Mouse (Mus musculus) intestine, embryonic 15.5 days (tissue): ENCODE measurements around the gene Sema5b. TPM values are rescaled to one million over a fixed set of nuclear protein-coding genes. Genes with fewer than 3 reads are reported as not detected.
"Not testable (repeated sequence)": the region's sequence is repeated elsewhere in the genome, so short reads cannot be mapped to it uniquely, and the experiment has no call there.

Experiments
- ATAC-seq: fragments of 200-750 bp; cut with Nextera tagmentation; 2 replicates; pipeline ENCODE4 v1.8.0; 2017; ENCODE audit warnings: moderate TSS enrichment, moderate library complexity
- H3K27ac ChIP-seq: fragments of 300-500 bp; sonication (generic); 2 replicates; pipeline ENCODE4 v1.5.1; 2015; ENCODE audit warnings: mild to moderate bottlenecking, inconsistent platforms
- H3K27me3 ChIP-seq: fragments of 300-500 bp; sonication (generic); replicated peaks from 2 replicates; pipeline ENCODE4 v1.6.1; 2015; ENCODE audit warnings: inconsistent platforms
- H3K36me3 ChIP-seq: fragments of 300-500 bp; sonication (generic); 2 replicates; pipeline ENCODE4 v1.6.1; 2015; ENCODE audit warnings: inconsistent platforms
- H3K4me1 ChIP-seq: fragments of 300-500 bp; sonication (generic); replicated peaks from 2 replicates; pipeline ENCODE4 v1.6.1; 2015; ENCODE audit warnings: inconsistent platforms
- H3K4me2 ChIP-seq: fragments of 300-500 bp; sonication (generic); replicated peaks from 2 replicates; pipeline ENCODE4 v1.6.1; 2015; ENCODE audit warnings: mild to moderate bottlenecking, inconsistent platforms
- H3K4me3 ChIP-seq: fragments of 300-500 bp; sonication (generic); replicated peaks from 2 replicates; pipeline ENCODE4 v1.5.1; 2015; ENCODE audit warnings: inconsistent platforms
- H3K9ac ChIP-seq: fragments of 300-500 bp; sonication (generic); 2 replicates; pipeline ENCODE4 v1.6.1; 2015; ENCODE audit warnings: inconsistent platforms
- H3K9me3 ChIP-seq: fragments of 300-500 bp; sonication (generic); 2 replicates; pipeline ENCODE4 v1.6.1; 2016; ENCODE audit warnings: inconsistent platforms
- WGBS: fragments of 180-500 bp; shearing (Covaris S2); methylation state at CpG from one replicate; pipeline ENCODE4 v1.1.7; 2015; 5-methylcytosine and 5-hydroxymethylcytosine counted together
- polyA plus RNA-seq: library from polyadenylated mRNA; unstranded; fragments of >200 nt; fragmentation: Nextera tagmentation; extraction: Ambion mirVana; gene quantifications from 2 replicates; pipeline ENCODE4 v1.2.1, GENCODE M21; 2015

Gene Sema5b
- polyA plus RNA-seq, 1 experiment from 2014 or later: 5.8 TPM

- no peaks in the 10 kb centered on the region for H3K36me3 ChIP-seq
- H3K9ac ChIP-seq: no peak overlapping the region
- H3K27me3 ChIP-seq: no peaks in the 10 kb centered on the region
- no peak overlapping the region for H3K4me3 ChIP-seq
- H3K4me2 ChIP-seq: no peak overlapping the region
- H3K9me3 ChIP-seq: no peaks in the 10 kb centered on the region
- WGBS: 76% methylated on average over 6 of the region's 6 CpGs
- ATAC-seq: no peak
- H3K27ac ChIP-seq: no peak overlapping the region
- 0 out of 2 replicates have a peak, but pooled peaks cover 2% of the 10 kb centered on the region for H3K4me1 ChIP-seq
These were observed 20.6 kb downstream of the Sema5b start for GRCm38 (mm10) chr16:35561541-35561940.

DNA sequence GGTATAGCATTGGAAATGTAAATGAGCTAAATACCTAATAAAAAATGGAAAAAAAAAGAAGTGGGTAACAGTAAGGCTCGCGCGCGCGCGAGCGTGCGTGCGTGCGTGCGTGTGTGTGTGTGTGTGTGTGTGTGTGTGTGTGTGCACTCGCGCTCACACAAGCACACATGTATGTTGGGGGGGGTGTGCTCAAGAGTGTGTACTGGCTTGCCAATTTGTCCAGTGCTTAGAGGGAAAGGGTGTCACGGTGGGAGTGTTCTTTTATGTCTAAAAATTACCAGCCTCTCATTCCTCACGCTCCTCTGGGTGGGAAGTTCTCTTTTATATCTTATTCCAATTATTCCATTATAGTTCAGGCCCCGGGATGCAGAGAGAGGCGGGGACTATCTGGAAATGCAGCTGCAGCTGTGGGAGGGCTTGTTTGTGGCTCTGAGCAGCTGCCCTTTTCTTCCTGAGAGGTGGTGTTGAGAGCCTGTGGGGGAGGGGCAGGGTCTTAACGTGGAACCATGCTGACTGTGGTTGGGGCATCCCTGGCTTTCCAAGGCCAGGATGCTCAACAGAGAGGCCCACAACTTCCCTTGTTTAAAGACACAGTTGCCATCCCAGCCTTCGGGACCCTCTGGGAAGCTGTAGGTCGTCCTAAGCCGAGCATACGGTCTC, 23.4 kb downstream of the Sema5b start:
- H3K4me2 ChIP-seq: no peak overlapping the region
- H3K4me3 ChIP-seq: no peak overlapping the region
- ATAC-seq: peak; percentile 41; the same call in 1 of the 2 replicates
- no peak overlapping the region for H3K27ac ChIP-seq
- no peak overlapping the region for H3K9ac ChIP-seq
- H3K9me3 ChIP-seq: no peaks in the 10 kb centered on the region
- no peaks in the 10 kb centered on the region for H3K27me3 ChIP-seq
- no peaks in the 10 kb centered on the region for H3K36me3 ChIP-seq
- 0 out of 2 replicates have a peak, but pooled peaks cover 2% of the 10 kb centered on the region for H3K4me1 ChIP-seq
- 70% methylated on average over 22 of the region's 22 CpGs for WGBS

DNA sequence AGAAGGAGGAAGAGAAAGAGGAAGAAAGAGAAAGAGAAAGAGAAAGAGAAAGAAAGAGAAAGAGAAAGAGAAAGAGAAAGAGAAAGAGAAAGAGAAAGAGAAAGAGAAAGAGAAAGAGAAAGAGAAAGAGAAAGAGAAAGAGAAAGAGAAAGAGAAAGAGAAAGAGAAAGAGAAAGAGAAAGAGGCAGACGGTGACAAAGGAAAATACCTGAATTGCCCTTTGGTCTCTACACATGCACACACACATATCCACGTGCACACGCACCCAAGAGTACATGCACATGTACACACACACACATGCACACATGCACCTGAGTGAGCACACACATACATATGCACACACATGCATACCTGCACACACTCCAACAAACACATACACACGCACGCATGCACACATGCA, 24.7 kb downstream of the Sema5b start:
- not testable (repeated sequence) for ATAC-seq, H3K9me3 ChIP-seq, H3K27ac ChIP-seq, H3K27me3 ChIP-seq, H3K4me1 ChIP-seq, H3K4me3 ChIP-seq, H3K36me3 ChIP-seq, H3K9ac ChIP-seq, H3K4me2 ChIP-seq
- WGBS: 94% methylated on average over 5 of the region's 5 CpGs

DNA sequence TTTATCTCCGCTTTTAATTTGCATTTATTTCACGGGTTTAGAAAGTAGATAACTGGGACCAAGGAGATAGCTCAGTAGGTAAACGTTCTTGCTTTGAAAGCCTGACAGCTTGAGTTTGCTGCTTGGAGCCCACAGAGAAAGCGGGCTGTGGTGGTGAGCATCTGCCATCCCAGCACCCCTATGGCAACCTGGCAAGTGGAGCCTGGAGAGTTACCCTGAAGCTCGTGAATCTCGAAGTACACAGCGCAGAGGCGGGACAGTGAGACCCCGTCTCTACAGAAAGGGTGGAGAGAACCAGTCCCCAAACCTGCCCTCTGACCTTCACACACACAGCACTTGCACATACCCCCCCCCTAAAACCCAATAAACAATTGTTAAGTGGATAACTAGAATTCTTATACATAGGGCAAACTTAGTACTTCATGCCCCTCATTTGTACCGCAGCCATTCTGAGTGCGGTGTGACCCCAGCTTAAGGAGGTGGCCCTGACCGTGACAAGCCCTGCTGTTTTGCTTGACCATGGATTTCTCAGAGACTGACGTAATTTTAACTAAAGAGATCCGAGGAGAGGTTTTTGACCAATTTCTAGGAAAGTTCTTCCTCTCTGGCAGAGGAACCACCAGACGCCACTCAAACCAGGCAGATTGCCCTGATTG, 27.4 kb downstream of the Sema5b start:
- H3K9me3 ChIP-seq: no peaks in the 10 kb centered on the region
- H3K27me3 ChIP-seq: no peaks in the 10 kb centered on the region
- no peak overlapping the region for H3K4me2 ChIP-seq
- H3K9ac ChIP-seq: no peak overlapping the region
- 76% methylated on average over 15 of the region's 15 CpGs for WGBS
- no peaks in the 10 kb centered on the region for H3K36me3 ChIP-seq
- ATAC-seq: no peak
- no peak overlapping the region for H3K27ac ChIP-seq
- no peak overlapping the region for H3K4me3 ChIP-seq
- 0 out of 2 replicates have a peak, but pooled peaks cover 2% of the 10 kb centered on the region for H3K4me1 ChIP-seq

DNA sequence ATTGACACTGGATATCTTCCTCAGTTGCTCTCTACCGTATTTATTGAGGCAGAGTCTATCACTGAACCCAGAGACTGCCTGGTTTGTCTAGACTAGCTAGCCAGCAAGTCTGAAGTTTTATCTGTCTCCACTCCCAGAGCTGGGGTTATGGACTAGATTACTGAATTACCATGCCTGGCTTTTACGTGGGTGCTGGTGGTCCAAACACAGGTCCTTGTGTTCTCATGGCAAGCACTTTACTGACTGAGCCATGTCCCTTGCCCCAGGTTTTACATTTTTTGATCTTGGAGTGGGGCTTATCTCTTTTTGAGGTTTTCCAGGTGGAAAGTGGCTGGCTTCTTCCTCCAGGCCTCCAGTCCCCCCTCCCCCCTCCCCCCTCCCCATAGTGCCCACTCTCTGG, 28.4 kb downstream of the Sema5b start:
- Histone ChIP-seq H3K9ac (no peak overlapping the region), H3K36me3 (no peaks in the 10 kb centered on the region), H3K27me3 (no peaks in the 10 kb centered on the region), H3K4me2 (no peak overlapping the region), H3K4me3 (no peak overlapping the region), H3K4me1 (0 out of 2 replicates have a peak, but pooled peaks cover 2% of the 10 kb centered on the region), H3K27ac (no peak overlapping the region), H3K9me3 (no peaks in the 10 kb centered on the region)
- no peak for ATAC-seq
- 48% methylated on average over 2 of the region's 2 CpGs for WGBS

DNA sequence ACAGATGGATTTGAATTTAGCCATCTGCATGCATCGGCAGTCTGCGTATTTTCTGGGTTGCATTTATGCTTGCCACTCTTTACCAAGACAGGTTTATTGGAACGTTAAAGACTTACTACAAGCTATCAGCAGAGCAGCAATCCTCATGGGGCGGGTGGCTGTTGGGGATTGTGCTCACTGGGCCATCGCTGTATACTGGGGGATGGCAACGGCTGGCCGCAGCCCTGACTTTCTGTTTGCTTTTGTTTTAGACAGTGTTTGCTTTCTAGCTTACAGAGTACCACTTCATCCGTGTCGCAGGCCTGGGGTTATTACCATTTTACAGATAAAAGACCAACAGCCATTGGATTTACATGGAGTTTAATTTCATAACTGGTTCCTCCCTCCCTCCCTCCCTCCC, 28.8 kb downstream of the Sema5b start:
- H3K9ac ChIP-seq: no peak overlapping the region
- peak; percentile 53; the same call in 1 of the 2 replicates for ATAC-seq
- no peak overlapping the region for H3K4me3 ChIP-seq
- H3K4me1 ChIP-seq: no peaks in the 10 kb centered on the region
- H3K36me3 ChIP-seq: no peaks in the 10 kb centered on the region
- no peak overlapping the region for H3K4me2 ChIP-seq
- H3K27ac ChIP-seq: no peak overlapping the region
- H3K27me3 ChIP-seq: no peaks in the 10 kb centered on the region
- whole genome bisulfite sequencing: 30% methylated on average over 9 of the region's 9 CpGs
- no peaks in the 10 kb centered on the region for H3K9me3 ChIP-seq

GRCm38 (mm10) chr16:35570627-35571026, 29.7 kb downstream of the Sema5b start:
- no peak overlapping the region for H3K9ac ChIP-seq
- no peak overlapping the region for H3K27ac ChIP-seq
- H3K4me2 ChIP-seq: no peak overlapping the region
- H3K4me1 ChIP-seq: no peaks in the 10 kb centered on the region
- no peak overlapping the region for H3K4me3 ChIP-seq
- WGBS: 66% methylated on average over 12 of the region's 12 CpGs
- no peaks in the 10 kb centered on the region for H3K27me3 ChIP-seq
- H3K36me3 ChIP-seq: no peaks in the 10 kb centered on the region
- no peaks in the 10 kb centered on the region for H3K9me3 ChIP-seq
- ATAC-seq: no peak

DNA sequence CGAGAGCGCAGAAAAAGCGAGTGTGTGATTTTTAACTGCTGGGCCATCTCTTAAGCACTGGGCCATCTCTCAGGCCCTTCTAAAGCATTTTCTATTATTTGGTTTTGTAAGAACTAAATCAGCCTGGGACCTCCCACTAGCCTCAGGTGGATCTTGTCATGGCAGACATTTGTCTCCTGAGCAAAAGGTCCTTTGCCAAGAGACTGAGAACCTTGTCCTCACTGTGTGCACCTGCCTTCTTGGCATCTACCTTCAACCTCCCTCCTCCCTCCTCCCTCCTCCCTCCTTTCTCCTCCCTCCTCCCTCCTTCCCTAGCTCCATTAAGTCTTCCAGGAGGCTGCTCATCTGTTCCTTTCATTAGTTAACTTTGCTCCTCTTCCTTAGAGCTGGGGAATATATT, 32.6 kb downstream of the Sema5b start:
- no peaks in the 10 kb centered on the region for H3K9me3 ChIP-seq

DNA sequence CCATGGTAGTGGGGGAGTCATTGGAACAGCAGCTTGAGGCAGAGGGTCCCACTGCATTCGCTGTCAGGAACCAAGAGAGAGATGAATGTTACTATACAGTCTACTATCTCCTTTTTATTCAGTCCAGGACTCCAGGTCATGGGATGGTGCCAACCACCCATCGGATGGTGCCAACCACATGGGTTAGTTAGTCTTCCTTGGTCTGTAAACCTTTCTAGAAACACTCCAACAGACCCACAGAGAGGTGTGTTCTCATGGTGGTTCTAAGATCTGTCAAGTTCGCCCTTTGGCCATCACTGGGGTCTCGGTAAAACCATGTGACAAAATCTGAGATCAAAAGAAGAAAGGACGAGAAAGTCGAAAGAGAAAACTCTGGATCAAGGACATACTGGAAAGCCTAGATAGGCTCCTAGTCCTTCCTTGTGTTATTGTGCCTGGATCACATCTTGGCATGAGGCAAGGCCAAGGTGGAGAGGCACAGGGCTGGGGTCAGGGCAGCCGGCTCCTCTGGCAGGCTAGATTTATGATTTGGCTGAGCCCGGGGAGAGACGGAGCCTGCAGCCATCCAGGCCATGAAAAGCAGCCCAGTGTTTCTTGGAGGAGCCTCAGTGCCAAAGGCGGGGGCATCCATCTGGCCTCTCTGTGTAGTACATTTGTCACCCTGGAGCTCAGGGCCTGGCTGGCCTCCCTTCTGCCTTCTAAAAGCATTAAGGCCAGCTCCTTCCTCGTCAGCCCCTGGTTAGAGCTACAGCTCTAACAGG, 36.4 kb downstream of the Sema5b start:
- Histone ChIP-seq H3K27ac (no peak overlapping the region), H3K27me3 (no peaks in the 10 kb centered on the region), H3K4me1 (no peaks in the 10 kb centered on the region), H3K9me3 (no peaks in the 10 kb centered on the region), H3K4me2 (no peak overlapping the region), H3K4me3 (no peak overlapping the region), H3K9ac (no peak overlapping the region), H3K36me3 (no peaks in the 10 kb centered on the region)
- no peak for ATAC-seq
- WGBS: 76% methylated on average over 11 of the region's 11 CpGs

More for the DNA sequence above, 32.6 kb downstream of the Sema5b start:
- Histone ChIP-seq H3K4me1 (no peaks in the 10 kb centered on the region), H3K9ac (no peak overlapping the region), H3K4me3 (no peak overlapping the region), H3K27me3 (no peaks in the 10 kb centered on the region), H3K27ac (no peak overlapping the region), H3K4me2 (no peak overlapping the region), H3K36me3 (no peaks in the 10 kb centered on the region)
- WGBS: 93% methylated on average over 3 of the region's 3 CpGs
- ATAC-seq: no peak

DNA sequence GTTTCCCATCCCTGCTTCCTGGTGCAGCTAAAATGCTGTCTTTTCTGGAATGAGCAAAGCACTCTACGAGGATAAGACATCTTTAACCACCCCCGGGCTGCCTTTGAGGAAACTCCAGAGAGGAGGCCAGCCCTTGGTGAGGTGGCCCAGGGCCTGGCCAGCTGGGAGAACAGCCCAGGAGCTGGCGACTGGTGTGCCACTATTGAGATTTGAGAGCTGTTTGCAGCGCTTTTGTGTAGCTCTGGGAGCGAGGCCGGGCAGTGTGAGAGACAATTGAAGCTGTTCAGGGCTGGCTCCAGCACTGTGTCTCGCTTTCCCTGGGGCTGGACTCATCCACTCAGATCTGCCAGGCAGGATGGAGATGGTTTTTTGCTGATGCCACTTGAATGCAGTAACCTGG, 40.4 kb downstream of the Sema5b start:
- H3K9me3 ChIP-seq: no peaks in the 10 kb centered on the region
- peaks cover 5% of the 10 kb centered on the region; the same call in 1 of the 2 replicates for H3K4me1 ChIP-seq
- no peaks in the 10 kb centered on the region for H3K36me3 ChIP-seq
- ATAC-seq: no peak
- 60% methylated on average over 7 of the region's 7 CpGs for WGBS
- H3K4me3 ChIP-seq: no peak overlapping the region
- H3K9ac ChIP-seq: no peak overlapping the region
- no peak overlapping the region for H3K4me2 ChIP-seq
- H3K27me3 ChIP-seq: no peaks in the 10 kb centered on the region
- no peak overlapping the region for H3K27ac ChIP-seq

GRCm38 (mm10) chr16:35583551-35584080, 42.7 kb downstream of the Sema5b start:
- Histone ChIP-seq H3K4me1 (peaks cover 13% of the 10 kb centered on the region), H3K9ac (no peak overlapping the region), H3K4me2 (no peak overlapping the region), H3K27me3 (no peaks in the 10 kb centered on the region), H3K36me3 (no peaks in the 10 kb centered on the region), H3K4me3 (no peak overlapping the region), H3K27ac (no peak overlapping the region), H3K9me3 (no peaks in the 10 kb centered on the region)
- ATAC-seq: no peak
- 62% methylated on average over 4 of the region's 4 CpGs for WGBS

DNA sequence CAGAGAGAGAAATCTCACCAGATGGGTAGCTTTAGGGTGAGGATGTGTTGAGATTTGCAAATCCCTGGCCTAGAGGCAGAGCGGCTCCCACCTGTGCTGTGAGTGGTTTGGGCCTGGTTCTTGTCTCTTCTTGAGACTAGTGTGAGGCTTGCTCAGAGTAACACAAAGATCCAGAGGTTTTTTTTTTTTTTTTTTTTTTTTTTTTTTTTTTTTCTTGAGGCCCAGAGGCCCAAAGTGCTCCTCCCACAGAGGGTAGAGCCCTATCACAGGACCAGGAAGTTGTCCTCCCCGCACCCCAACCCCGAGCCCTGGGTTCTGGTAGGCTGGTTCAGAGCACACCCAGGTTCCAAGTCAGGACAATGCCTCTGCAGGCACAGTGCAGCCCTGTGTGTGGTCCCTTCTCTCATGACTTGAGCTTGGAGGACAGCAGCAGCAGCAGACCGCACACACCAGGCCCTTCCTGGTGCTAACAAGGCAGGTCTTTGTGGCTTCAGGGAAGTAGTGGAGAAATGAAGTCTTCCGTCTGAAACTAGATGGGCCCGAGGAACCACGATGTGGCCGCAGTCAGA, 44.3 kb downstream of the Sema5b start:
- no peaks in the 10 kb centered on the region for H3K27me3 ChIP-seq
- no peak overlapping the region for H3K9ac ChIP-seq
- 66% methylated on average over 8 of the region's 8 CpGs for WGBS
- ATAC-seq: peak; percentile 14; the same call in 1 of the 2 replicates
- no peaks in the 10 kb centered on the region for H3K9me3 ChIP-seq
- H3K27ac ChIP-seq: no peak overlapping the region
- no peaks in the 10 kb centered on the region for H3K36me3 ChIP-seq
- no peak overlapping the region for H3K4me3 ChIP-seq
- no peak overlapping the region for H3K4me2 ChIP-seq
- peaks cover 15% of the 10 kb centered on the region for H3K4me1 ChIP-seq
